Mouse (Mus musculus): ENCODE data around the gene Cplx1. TPM values are rescaled to one million over a fixed set of nuclear protein-coding genes. Genes with fewer than 3 reads are reported as not detected.

Cplx1 gene
- polyA plus RNA-seq, 1 experiment from 2014 or later, result 0.57 TPM

- WGBS, result 12% methylated on average over 7 of the region's 7 CpGs
- Histone ChIP-seq H3K27me3 (replicated peaks) (peaks cover 67% of the 10 kb centered on the region), H3K4me3 (peak overlapping the region; percentile 41; the same call in 1 of the 2 replicates), H3K27ac (ENCODE audit: poor library complexity, severe bottlenecking) (no peak overlapping the region), H3K36me3 (no peaks in the 10 kb centered on the region), H3K9me3 (replicated peaks) (no peaks in the 10 kb centered on the region), H3K9ac (no peak overlapping the region), H3K4me2 (peak overlapping the region; percentile 79), H3K4me1 (replicated peaks) (peaks cover 8% of the 10 kb centered on the region)
- no peak for ATAC-seq (ENCODE audit: insufficient number of reproducible peaks, low FRiP score)
Observed at GRCm38 (mm10) chr5:108549137-108549488, 711 bp downstream of the Cplx1 start.

GRCm38 (mm10) chr5:108547636-108548035 lies 2.2 kb downstream of the Cplx1 start:
- 84% methylated on average over 5 of the region's 5 CpGs for WGBS
- Histone ChIP-seq H3K27ac (ENCODE audit: poor library complexity, severe bottlenecking) (no peak overlapping the region), H3K9me3 (replicated peaks) (no peaks in the 10 kb centered on the region), H3K9ac (no peak overlapping the region), H3K27me3 (replicated peaks) (peaks cover 60% of the 10 kb centered on the region), H3K4me1 (replicated peaks) (peaks cover 8% of the 10 kb centered on the region), H3K4me2 (no peak overlapping the region), H3K36me3 (no peaks in the 10 kb centered on the region), H3K4me3 (no peak overlapping the region)
- ATAC-seq (ENCODE audit: insufficient number of reproducible peaks, low FRiP score), result no peak

GRCm38 (mm10) chr5:108543516-108544291 lies 6.1 kb downstream of the Cplx1 start:
- Histone ChIP-seq H3K27me3 (replicated peaks) (peaks cover 23% of the 10 kb centered on the region), H3K36me3 (no peaks in the 10 kb centered on the region), H3K27ac (ENCODE audit: poor library complexity, severe bottlenecking) (no peak overlapping the region), H3K9me3 (replicated peaks) (no peaks in the 10 kb centered on the region), H3K4me1 (replicated peaks) (no peaks in the 10 kb centered on the region), H3K4me3 (no peak overlapping the region), H3K4me2 (no peak overlapping the region), H3K9ac (no peak overlapping the region)
- ATAC-seq (ENCODE audit: insufficient number of reproducible peaks, low FRiP score), result no peak
- WGBS, result 55% methylated on average over 7 of the region's 7 CpGs

- no peak overlapping the region for H3K9ac ChIP-seq
- no peaks in the 10 kb centered on the region for H3K4me1 ChIP-seq (replicated peaks)
- no peak overlapping the region for H3K4me2 ChIP-seq
- 85% methylated on average over 2 of the region's 2 CpGs for WGBS
- 0 out of 2 replicates have a peak, but pooled peaks cover 8% of the 10 kb centered on the region for H3K9me3 ChIP-seq (replicated peaks)
- no peak for ATAC-seq (ENCODE audit: insufficient number of reproducible peaks, low FRiP score)
- no peak overlapping the region for H3K27ac ChIP-seq (ENCODE audit: poor library complexity, severe bottlenecking)
- H3K36me3 ChIP-seq, result no peaks in the 10 kb centered on the region
- H3K27me3 ChIP-seq (replicated peaks), result no peaks in the 10 kb centered on the region
- H3K4me3 ChIP-seq, result no peak overlapping the region
Observed at GRCm38 (mm10) chr5:108534188-108534587, 15.6 kb downstream of the Cplx1 start.

- no peak overlapping the region for H3K4me3 ChIP-seq
- no peak overlapping the region for H3K27ac ChIP-seq (ENCODE audit: poor library complexity, severe bottlenecking)
- no peaks in the 10 kb centered on the region for H3K27me3 ChIP-seq (replicated peaks)
- ATAC-seq (ENCODE audit: insufficient number of reproducible peaks, low FRiP score), result no peak
- 73% methylated on average over 3 of the region's 3 CpGs for WGBS
- H3K4me1 ChIP-seq (replicated peaks), result no peaks in the 10 kb centered on the region
- no peak overlapping the region for H3K9ac ChIP-seq
- H3K9me3 ChIP-seq (replicated peaks), result no peaks in the 10 kb centered on the region
- H3K4me2 ChIP-seq, result no peak overlapping the region
- no peaks in the 10 kb centered on the region for H3K36me3 ChIP-seq
Observed at GRCm38 (mm10) chr5:108522597-108522996, 27.2 kb downstream of the Cplx1 start.

GRCm38 (mm10) chr5:108521896-108522295 lies 27.9 kb downstream of the Cplx1 start:
- no peak overlapping the region for H3K4me2 ChIP-seq
- no peaks in the 10 kb centered on the region for H3K9me3 ChIP-seq (replicated peaks)
- H3K27ac ChIP-seq (ENCODE audit: poor library complexity, severe bottlenecking), result no peak overlapping the region
- H3K4me1 ChIP-seq (replicated peaks), result no peaks in the 10 kb centered on the region
- no peaks in the 10 kb centered on the region for H3K27me3 ChIP-seq (replicated peaks)
- no peak overlapping the region for H3K9ac ChIP-seq
- no peaks in the 10 kb centered on the region for H3K36me3 ChIP-seq
- 78% methylated on average over 3 of the region's 3 CpGs for WGBS
- no peak overlapping the region for H3K4me3 ChIP-seq
- ATAC-seq (ENCODE audit: insufficient number of reproducible peaks, low FRiP score), result no peak

- no peaks in the 10 kb centered on the region for H3K27me3 ChIP-seq (replicated peaks)
- WGBS, result 61% methylated on average over 2 of the region's 2 CpGs
- no peaks in the 10 kb centered on the region for H3K9me3 ChIP-seq (replicated peaks)
- no peak overlapping the region for H3K9ac ChIP-seq
- H3K36me3 ChIP-seq, result no peaks in the 10 kb centered on the region
- no peak overlapping the region for H3K4me2 ChIP-seq
- no peak for ATAC-seq (ENCODE audit: insufficient number of reproducible peaks, low FRiP score)
- H3K4me1 ChIP-seq (replicated peaks), result no peaks in the 10 kb centered on the region
- H3K27ac ChIP-seq (ENCODE audit: poor library complexity, severe bottlenecking), result no peak overlapping the region
- no peak overlapping the region for H3K4me3 ChIP-seq
Observed at GRCm38 (mm10) chr5:108521016-108521415, 28.8 kb downstream of the Cplx1 start.

- Histone ChIP-seq H3K27ac (ENCODE audit: poor library complexity, severe bottlenecking) (no peak overlapping the region), H3K4me3 (no peak overlapping the region), H3K36me3 (no peaks in the 10 kb centered on the region), H3K9me3 (replicated peaks) (no peaks in the 10 kb centered on the region), H3K4me1 (replicated peaks) (no peaks in the 10 kb centered on the region), H3K9ac (no peak overlapping the region), H3K4me2 (no peak overlapping the region), H3K27me3 (replicated peaks) (no peaks in the 10 kb centered on the region)
- no peak for ATAC-seq (ENCODE audit: insufficient number of reproducible peaks, low FRiP score)
- WGBS, result 69% methylated on average over 7 of the region's 7 CpGs
Observed at GRCm38 (mm10) chr5:108520153-108520552, 29.7 kb downstream of the Cplx1 start.

- Histone ChIP-seq H3K4me2 (no peak overlapping the region), H3K4me3 (no peak overlapping the region), H3K27me3 (replicated peaks) (no peaks in the 10 kb centered on the region), H3K4me1 (replicated peaks) (no peaks in the 10 kb centered on the region), H3K27ac (ENCODE audit: poor library complexity, severe bottlenecking) (no peak overlapping the region), H3K36me3 (no peaks in the 10 kb centered on the region), H3K9me3 (replicated peaks) (no peaks in the 10 kb centered on the region), H3K9ac (no peak overlapping the region)
- ATAC-seq (ENCODE audit: insufficient number of reproducible peaks, low FRiP score), result no peak
- WGBS, result 73% methylated on average over 5 of the region's 5 CpGs
Observed at GRCm38 (mm10) chr5:108518951-108519350, 30.9 kb downstream of the Cplx1 start.

- Histone ChIP-seq H3K27ac (ENCODE audit: poor library complexity, severe bottlenecking) (no peak overlapping the region), H3K9me3 (replicated peaks) (no peaks in the 10 kb centered on the region), H3K27me3 (replicated peaks) (no peaks in the 10 kb centered on the region), H3K4me3 (no peak overlapping the region), H3K9ac (no peak overlapping the region), H3K36me3 (no peaks in the 10 kb centered on the region), H3K4me2 (no peak overlapping the region), H3K4me1 (replicated peaks) (no peaks in the 10 kb centered on the region)
- no peak for ATAC-seq (ENCODE audit: insufficient number of reproducible peaks, low FRiP score)
- 74% methylated on average over 9 of the region's 9 CpGs for WGBS
Observed at GRCm38 (mm10) chr5:108518106-108518885, 31.5 kb downstream of the Cplx1 start.

- H3K27ac ChIP-seq (ENCODE audit: poor library complexity, severe bottlenecking), result no peak overlapping the region
- H3K4me1 ChIP-seq (replicated peaks), result no peaks in the 10 kb centered on the region
- ATAC-seq (ENCODE audit: insufficient number of reproducible peaks, low FRiP score), result no peak
- no peak overlapping the region for H3K9ac ChIP-seq
- WGBS, result 82% methylated on average over 3 of the region's 3 CpGs
- H3K9me3 ChIP-seq (replicated peaks), result no peaks in the 10 kb centered on the region
- no peaks in the 10 kb centered on the region for H3K36me3 ChIP-seq
- no peak overlapping the region for H3K4me3 ChIP-seq
- H3K4me2 ChIP-seq, result no peak overlapping the region
- no peaks in the 10 kb centered on the region for H3K27me3 ChIP-seq (replicated peaks)
Observed at GRCm38 (mm10) chr5:108516655-108517054, 33.2 kb downstream of the Cplx1 start.

Measured in heart, embryonic 12.5 days (tissue).